Mouse (Mus musculus) adrenal gland, postnatal 14 days (tissue): ENCODE data around the gene Rsl24d1. TPM values are rescaled to one million over a fixed set of nuclear protein-coding genes. Genes with fewer than 3 reads are reported as not detected.

Experiments used
- total RNA-seq: library from RNA; stranded (reverse); gene quantifications from 2 replicates; pipeline ENCODE4 v1.2.3, GENCODE M21; 2021

The Rsl24d1 gene
- total RNA-seq, 1 experiment from 2014 or later, result 59.3 TPM

Other genes with a start within 250 kb of the Rsl24d1 start
- 3.0 and 3.4 TPM in 2 replicates for gene Pygo1, start 187.8 kb upstream of the Rsl24d1 start, total RNA-seq
- 0.78 and 1.1 TPM in 2 replicates for gene Dyx1c1, start 154.6 kb upstream of the Rsl24d1 start, total RNA-seq
- not detected in 2 replicates for gene Gm44503, start 154.6 kb upstream of the Rsl24d1 start, total RNA-seq
- 11.6 and 13.3 TPM in 2 replicates for gene Ccpg1os, start 128.0 kb upstream of the Rsl24d1 start, total RNA-seq
- gene Ccpg1, start 128.0 kb upstream of the Rsl24d1 start, total RNA-seq, result 92.7 and 97.7 TPM in 2 replicates
- gene Pigb, start 73.0 kb upstream of the Rsl24d1 start, total RNA-seq, result 10.6 and 12.1 TPM in 2 replicates
- gene Rab27a, start 68.6 kb upstream of the Rsl24d1 start, total RNA-seq, result 27.4 and 28.0 TPM in 2 replicates
- 0.19 and 1.1 TPM in 2 replicates for gene Khdc3, start 11.6 kb upstream of the Rsl24d1 start, total RNA-seq
- not detected in 2 replicates for gene Gm20509, start 11.0 kb upstream of the Rsl24d1 start, total RNA-seq